Mouse (Mus musculus) liver, adult 2 months (tissue): Measurements from ENCODE around the gene Lrba. TPM values are rescaled to one million over a fixed set of nuclear protein-coding genes. Genes with fewer than 3 reads are reported as not detected.

Source experiments
- DNase-seq: peaks from one replicate; pipeline ENCODE4 v3.0.0-alpha.2; 2011; ENCODE audit warnings: low read depth, low spot score; ENCODE audit errors: extremely low read depth
- H3K27ac ChIP-seq: fragments of 200-500 bp; replicated peaks from 2 replicates; pipeline ENCODE4 v1.5.1; 2012; ENCODE audit warnings: low read depth, mild to moderate bottlenecking, control low read depth, inconsistent platforms, low read length; ENCODE audit not compliant: insufficient read depth
- H3K27me3 ChIP-seq: fragments of 200-500 bp; 2 replicates; pipeline ENCODE4 v1.6.1; 2012; ENCODE audit warnings: mild to moderate bottlenecking, moderate library complexity, low read length, inconsistent platforms; ENCODE audit not compliant: control insufficient read depth, insufficient read depth
- H3K36me3 ChIP-seq: fragments of 200-500 bp; 2 replicates; pipeline ENCODE4 v1.6.1; 2012; ENCODE audit warnings: low read length, inconsistent platforms; ENCODE audit not compliant: control insufficient read depth, insufficient read depth
- H3K4me1 ChIP-seq: fragments of 200-500 bp; 2 replicates; pipeline ENCODE4 v1.6.1; 2011; ENCODE audit warnings: low read length; ENCODE audit not compliant: control insufficient read depth, insufficient read depth
- H3K4me3 ChIP-seq: fragments of 200-500 bp; 2 replicates; pipeline ENCODE4 v1.5.1; 2011; ENCODE audit warnings: low read depth, mild to moderate bottlenecking, control low read depth, low read length, moderate library complexity; ENCODE audit not compliant: insufficient read depth
- H3K79me2 ChIP-seq: fragments of 200-500 bp; 2 replicates; pipeline ENCODE4 v1.6.1; 2012; ENCODE audit warnings: inconsistent platforms, mild to moderate bottlenecking, low read length, moderate library complexity; ENCODE audit not compliant: control insufficient read depth, insufficient read depth
- H3K9ac ChIP-seq: fragments of 200-500 bp; 2 replicates; pipeline ENCODE4 v1.6.1; 2012; ENCODE audit warnings: low read depth, mild to moderate bottlenecking, control low read depth, inconsistent platforms, low read length
- CTCF ChIP-seq: fragments of 200-500 bp; IDR thresholded peaks from 2 replicates; pipeline ENCODE4 v1.5.1; 2011; ENCODE audit warnings: low read depth, low read length, control low read depth
- POLR2A ChIP-seq: fragments of 200-500 bp; IDR thresholded peaks from 2 replicates; pipeline ENCODE4 v1.6.1; 2011; ENCODE audit warnings: low read length, control low read depth; ENCODE audit not compliant: insufficient read depth; ENCODE audit errors: extremely low read depth
- WGBS: fragments of 180-500 bp; shearing (Covaris S2); methylation state at CpG from one replicate; pipeline ENCODE4 v1.1.7; 2018; 5-methylcytosine and 5-hydroxymethylcytosine counted together
- polyA plus RNA-seq: library from polyadenylated mRNA; depleted of rRNA; stranded (reverse); fragments of >200 nt; gene quantifications from 2 replicates; pipeline ENCODE4 v1.2.3, GENCODE M21; 2012
- total RNA-seq: library from RNA; depleted of rRNA; stranded (reverse); fragments of >200 nt; gene quantifications from 2 replicates; pipeline ENCODE4 v1.2.3, GENCODE M21; 2014

Lrba gene
- total and polyA plus RNA-seq, 2 experiments = 8.4 to 26.1 TPM

- Histone ChIP-seq H3K4me3 (no peak overlapping the region), H3K9ac (no peak overlapping the region), H3K4me1 (no peaks in the 10 kb centered on the region), H3K27me3 (no peaks in the 10 kb centered on the region), H3K27ac (no peak overlapping the region), H3K36me3 (no peaks in the 10 kb centered on the region), H3K79me2 (no peaks in the 10 kb centered on the region)
- DNase-seq = peak; percentile 5
- 20% methylated on average over 4 of the region's 4 CpGs for WGBS
- no peak for TF ChIP-seq POLR2A
- no peak for TF ChIP-seq CTCF
These were observed 485.0 kb downstream of the Lrba start for GRCm38 (mm10) chr3:86709472-86709871.

GRCm38 (mm10) chr3:86711530-86711929 is 487.1 kb downstream of the Lrba start:
- Histone ChIP-seq H3K27me3 (no peaks in the 10 kb centered on the region), H3K4me3 (no peak overlapping the region), H3K36me3 (no peaks in the 10 kb centered on the region; the same call in 1 of the 2 replicates), H3K79me2 (no peaks in the 10 kb centered on the region), H3K9ac (no peak overlapping the region), H3K4me1 (no peaks in the 10 kb centered on the region), H3K27ac (no peak overlapping the region)
- DNase-seq = no peak
- TF ChIP-seq CTCF (no peak), POLR2A (no peak)
- 76% methylated on average over 1 of the region's 1 CpGs for WGBS

DNA sequence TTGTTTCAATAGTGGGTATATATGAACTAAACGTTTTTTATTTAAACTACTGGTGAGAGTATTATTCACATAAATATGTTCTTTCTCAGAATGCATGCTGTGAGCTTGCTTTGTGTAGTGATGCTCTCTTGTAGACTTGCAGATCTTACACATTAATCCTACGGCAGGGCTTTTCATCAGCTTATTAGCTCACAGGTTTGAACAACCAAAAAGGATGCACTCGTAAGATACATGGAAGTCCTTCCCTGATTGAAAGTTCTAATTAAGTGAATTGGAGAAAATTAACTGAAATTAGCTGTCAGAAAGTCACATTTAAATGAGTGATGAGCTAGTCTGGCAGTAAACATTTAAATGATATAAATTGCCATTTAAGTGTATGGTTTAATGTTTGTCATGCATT is 488.3 kb downstream of the Lrba start:
- Histone ChIP-seq H3K79me2 (no peaks in the 10 kb centered on the region), H3K36me3 (no peaks in the 10 kb centered on the region; the same call in 1 of the 2 replicates), H3K4me1 (no peaks in the 10 kb centered on the region), H3K27me3 (no peaks in the 10 kb centered on the region), H3K9ac (no peak overlapping the region), H3K4me3 (no peak overlapping the region), H3K27ac (no peak overlapping the region)
- 84% methylated on average over 3 of the region's 3 CpGs for WGBS
- DNase-seq = no peak
- no peak for TF ChIP-seq CTCF

- Histone ChIP-seq H3K9ac (no peak overlapping the region), H3K27ac (no peak overlapping the region), H3K4me3 (no peak overlapping the region), H3K4me1 (no peaks in the 10 kb centered on the region), H3K79me2 (no peaks in the 10 kb centered on the region), H3K27me3 (no peaks in the 10 kb centered on the region), H3K36me3 (no peaks in the 10 kb centered on the region; the same call in 1 of the 2 replicates)
- DNase-seq = no peak
- no peak for TF ChIP-seq POLR2A
- no peak for TF ChIP-seq CTCF
- 79% methylated on average over 2 of the region's 2 CpGs for WGBS
These were observed 490.0 kb downstream of the Lrba start for GRCm38 (mm10) chr3:86714446-86714845.

DNA sequence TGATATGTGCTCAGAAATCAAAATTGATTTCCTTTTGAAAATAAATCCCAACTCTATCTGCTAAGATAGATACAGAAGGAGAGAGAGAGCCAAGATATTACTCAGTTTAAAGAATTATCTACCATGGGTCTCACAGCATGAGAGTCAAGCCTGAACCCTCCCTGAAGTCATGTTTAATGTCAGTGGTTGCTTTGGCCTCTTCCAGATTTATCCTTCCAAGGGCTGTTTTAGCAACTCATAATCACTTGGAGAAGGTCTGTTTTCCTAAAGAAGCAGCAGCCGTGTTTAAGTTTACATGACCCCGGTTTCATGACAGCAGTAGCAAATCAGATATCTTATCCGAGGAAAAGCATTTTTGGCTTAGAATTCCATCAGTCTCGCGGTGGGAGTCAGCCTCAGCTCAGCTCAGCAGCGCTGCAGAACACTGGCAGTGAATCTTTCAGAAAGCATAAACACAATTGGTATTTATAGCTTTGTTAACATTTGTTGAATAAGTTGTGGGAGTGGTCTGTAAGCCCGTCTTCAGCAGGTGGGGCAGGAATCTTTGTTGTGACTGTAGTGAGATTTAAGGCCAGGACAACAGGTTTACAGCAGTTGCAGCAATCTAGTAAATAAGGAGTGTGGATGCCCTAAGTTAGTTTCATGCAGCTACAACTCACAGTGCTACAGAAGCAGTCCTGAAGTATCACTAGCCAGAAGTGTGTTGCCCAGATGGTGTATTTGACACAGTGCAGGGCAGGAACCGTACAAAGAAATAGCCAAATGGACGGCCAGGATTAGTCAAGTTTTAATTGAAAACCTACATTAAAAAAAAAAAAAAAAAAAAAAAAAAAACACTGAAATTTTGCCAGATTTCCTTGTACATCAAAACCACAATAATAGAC is 499.2 kb downstream of the Lrba start:
- Histone ChIP-seq H3K4me1 (no peaks in the 10 kb centered on the region), H3K27me3 (no peaks in the 10 kb centered on the region), H3K36me3 (no peaks in the 10 kb centered on the region), H3K4me3 (no peak overlapping the region), H3K9ac (no peak overlapping the region), H3K79me2 (no peaks in the 10 kb centered on the region), H3K27ac (no peak overlapping the region)
- 67% methylated on average over 9 of the region's 9 CpGs for WGBS
- no peak for DNase-seq
- TF ChIP-seq POLR2A (no peak), CTCF (no peak)

DNA sequence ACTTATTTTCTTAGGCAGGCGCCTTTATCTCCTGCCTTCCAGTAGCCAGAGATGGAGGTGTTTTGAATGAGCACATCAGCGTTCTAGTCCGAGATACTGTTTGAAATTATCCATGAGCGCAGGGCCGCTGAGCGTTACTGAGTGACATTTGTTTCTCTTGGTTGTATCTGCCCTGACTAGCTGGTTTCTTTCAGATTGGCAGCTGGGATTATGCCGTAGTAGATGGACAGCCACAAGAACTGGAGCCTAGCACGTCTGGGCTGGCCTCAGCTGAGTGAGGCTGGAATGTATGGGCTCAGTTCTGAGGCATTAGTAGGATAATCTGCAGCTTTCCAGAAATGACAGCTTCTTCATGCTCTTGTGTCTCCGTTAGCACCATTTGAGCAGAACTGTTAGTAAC is 500.6 kb downstream of the Lrba start:
- H3K79me2 ChIP-seq = no peaks in the 10 kb centered on the region
- H3K36me3 ChIP-seq = no peaks in the 10 kb centered on the region
- TF ChIP-seq POLR2A = no peak
- TF ChIP-seq CTCF = no peak
- H3K27me3 ChIP-seq = no peaks in the 10 kb centered on the region
- H3K27ac ChIP-seq = no peak overlapping the region
- H3K4me3 ChIP-seq = no peak overlapping the region
- no peak for DNase-seq
- WGBS = 82% methylated on average over 9 of the region's 9 CpGs
- H3K9ac ChIP-seq = no peak overlapping the region
- no peaks in the 10 kb centered on the region for H3K4me1 ChIP-seq
